Mouse (Mus musculus): ENCODE measurements around the gene Hspb11. TPM values are rescaled to one million over a fixed set of nuclear protein-coding genes. Genes with fewer than 3 reads are reported as not detected.

Gene Hspb11
- polyA plus RNA-seq, 1 experiment, result 8.9 TPM

DNA sequence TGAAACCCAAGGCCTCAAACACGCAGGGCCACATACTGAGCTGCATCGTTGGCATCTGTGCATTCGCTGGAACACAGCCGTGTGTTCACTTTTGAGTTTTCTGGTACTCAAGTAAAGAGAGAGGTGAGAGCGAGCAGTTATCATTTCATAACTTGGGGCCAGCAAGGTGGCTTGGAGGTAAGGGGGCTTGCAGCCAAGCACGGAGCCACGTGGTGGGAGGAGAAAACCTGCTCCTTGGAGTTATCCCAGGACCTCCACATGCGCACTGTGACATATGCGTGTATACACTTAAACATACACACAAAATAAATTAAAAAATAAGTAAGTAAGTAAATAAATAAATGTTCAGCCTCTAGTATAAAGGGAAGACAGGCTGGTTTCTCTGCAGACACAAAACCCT, 48.8 kb downstream of the Hspb11 start:
- no peak overlapping the region for H3K4me3 ChIP-seq (ENCODE audit: control insufficient read depth, insufficient read depth, low read length)
- H3K36me3 ChIP-seq (ENCODE audit: control insufficient read depth, insufficient read depth, low read length), result no peaks in the 10 kb centered on the region
- peaks cover 29% of the 10 kb centered on the region for H3K4me1 ChIP-seq (replicated peaks; ENCODE audit: control insufficient read depth, insufficient read depth, low read length)
- H3K27ac ChIP-seq (ENCODE audit: control insufficient read depth, insufficient read depth, low read length), result peak overlapping the region; percentile 47; the same call in 1 of the 2 replicates
- DNase-seq, result no peak
- TF ChIP-seq POLR2A (IDR thresholded peaks at IDR 0.05; ENCODE audit: control insufficient read depth, extremely low read depth, insufficient read depth, low read length, poor library complexity) (no peak), CTCF (IDR thresholded peaks at IDR 0.05; ENCODE audit: borderline replicate concordance, control insufficient read depth, extremely low read depth, insufficient read depth, low read length, poor library complexity) (no peak)
- 83% methylated on average over 9 of the region's 9 CpGs for WGBS
- H3K27me3 ChIP-seq (ENCODE audit: control insufficient read depth, insufficient read depth, low read length), result no peaks in the 10 kb centered on the region

DNA sequence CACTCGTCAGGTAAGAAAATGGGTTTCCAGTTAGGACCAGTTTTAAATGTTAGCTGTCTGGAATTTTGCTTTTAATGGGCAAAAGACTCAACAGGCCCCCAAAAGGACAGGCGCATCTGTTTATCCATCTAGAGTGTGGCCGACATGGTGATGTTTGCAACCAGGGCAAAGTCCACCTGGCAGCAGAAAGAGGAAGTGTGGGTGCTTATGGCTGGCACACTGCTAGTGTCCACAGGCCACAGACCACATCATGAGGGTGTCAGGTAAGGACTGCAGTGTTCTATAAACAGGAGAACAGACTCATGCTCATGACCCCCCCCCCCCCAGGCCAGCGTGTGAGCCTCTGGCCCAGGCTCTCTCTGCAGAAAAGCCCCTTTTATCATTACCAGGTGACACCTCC, 49.4 kb downstream of the Hspb11 start:
- DNase-seq, result no peak
- Histone ChIP-seq H3K27me3 (ENCODE audit: control insufficient read depth, insufficient read depth, low read length) (no peaks in the 10 kb centered on the region), H3K27ac (ENCODE audit: control insufficient read depth, insufficient read depth, low read length) (no peak overlapping the region), H3K4me3 (ENCODE audit: control insufficient read depth, insufficient read depth, low read length) (no peak overlapping the region), H3K4me1 (replicated peaks; ENCODE audit: control insufficient read depth, insufficient read depth, low read length) (peaks cover 29% of the 10 kb centered on the region), H3K36me3 (ENCODE audit: control insufficient read depth, insufficient read depth, low read length) (no peaks in the 10 kb centered on the region)
- TF ChIP-seq POLR2A (IDR thresholded peaks at IDR 0.05; ENCODE audit: control insufficient read depth, extremely low read depth, insufficient read depth, low read length, poor library complexity), result no peak
- no peak for TF ChIP-seq CTCF (IDR thresholded peaks at IDR 0.05; ENCODE audit: borderline replicate concordance, control insufficient read depth, extremely low read depth, insufficient read depth, low read length, poor library complexity)
- WGBS, result 57% methylated on average over 4 of the region's 4 CpGs

DNA sequence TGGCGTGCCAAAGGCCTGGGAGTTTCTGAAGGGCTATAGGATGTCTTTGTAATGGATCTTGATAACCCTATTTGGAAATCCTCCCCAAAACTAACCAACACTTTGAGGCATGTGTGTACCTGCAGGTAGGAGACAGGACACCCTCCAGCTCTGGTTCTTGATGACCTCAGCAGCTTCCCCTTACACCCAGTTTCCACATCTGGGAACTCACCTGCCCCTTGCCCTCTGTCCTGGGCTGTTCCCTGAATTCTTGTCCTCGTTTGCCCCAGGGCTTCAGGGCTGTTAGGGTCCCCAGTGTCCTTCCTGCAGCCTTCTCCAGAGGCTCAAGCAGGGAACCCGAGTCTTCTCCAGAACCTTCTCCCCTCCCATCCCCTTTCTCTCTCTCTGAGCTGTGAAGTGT, 50.1 kb downstream of the Hspb11 start:
- Histone ChIP-seq H3K27me3 (ENCODE audit: control insufficient read depth, insufficient read depth, low read length) (no peaks in the 10 kb centered on the region), H3K4me3 (ENCODE audit: control insufficient read depth, insufficient read depth, low read length) (no peak overlapping the region), H3K36me3 (ENCODE audit: control insufficient read depth, insufficient read depth, low read length) (no peaks in the 10 kb centered on the region), H3K27ac (ENCODE audit: control insufficient read depth, insufficient read depth, low read length) (no peak overlapping the region), H3K4me1 (replicated peaks; ENCODE audit: control insufficient read depth, insufficient read depth, low read length) (peaks cover 29% of the 10 kb centered on the region)
- 83% methylated on average over 3 of the region's 3 CpGs for WGBS
- DNase-seq, result no peak
- TF ChIP-seq POLR2A (IDR thresholded peaks at IDR 0.05; ENCODE audit: control insufficient read depth, extremely low read depth, insufficient read depth, low read length, poor library complexity), result no peak
- TF ChIP-seq CTCF (IDR thresholded peaks at IDR 0.05; ENCODE audit: borderline replicate concordance, control insufficient read depth, extremely low read depth, insufficient read depth, low read length, poor library complexity), result no peak

DNA sequence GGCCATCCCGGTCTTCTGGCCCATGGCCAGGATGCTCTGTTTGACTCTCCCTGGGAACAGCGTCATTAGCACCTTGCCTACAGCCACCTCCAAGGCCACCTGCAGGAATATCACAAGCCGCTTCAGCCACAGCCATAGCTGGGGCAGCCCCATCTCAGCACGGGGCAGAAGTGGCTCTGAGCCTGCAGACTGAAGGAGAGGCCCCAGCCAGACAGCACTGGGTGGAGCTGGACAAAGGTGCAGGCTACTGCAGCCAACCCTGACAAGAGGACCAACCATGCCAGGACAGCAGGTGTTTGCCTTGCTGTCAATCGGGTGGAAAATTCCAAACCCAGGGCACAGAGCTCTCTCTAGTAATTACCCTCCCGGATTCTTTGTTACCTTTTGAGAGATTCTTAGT, 53.6 kb downstream of the Hspb11 start, which contains the start of gene Dio1:
Dio1 (minus strand) TSS at position 204 of the 400 bp plus-strand sequence.
- no peak for DNase-seq
- no peaks in the 10 kb centered on the region for H3K36me3 ChIP-seq (ENCODE audit: control insufficient read depth, insufficient read depth, low read length)
- no peak within 1 kb of the TSS for H3K27ac ChIP-seq (ENCODE audit: control insufficient read depth, insufficient read depth, low read length)
- no peaks in the 10 kb centered on the region for H3K27me3 ChIP-seq (ENCODE audit: control insufficient read depth, insufficient read depth, low read length)
- TF ChIP-seq CTCF (IDR thresholded peaks at IDR 0.05; ENCODE audit: borderline replicate concordance, control insufficient read depth, extremely low read depth, insufficient read depth, low read length, poor library complexity) (no peak), POLR2A (IDR thresholded peaks at IDR 0.05; ENCODE audit: control insufficient read depth, extremely low read depth, insufficient read depth, low read length, poor library complexity) (no peak)
- 83% methylated on average over 6 of the region's 6 CpGs for WGBS
- H3K4me3 ChIP-seq (ENCODE audit: control insufficient read depth, insufficient read depth, low read length), result no peak within 1 kb of the TSS
- peaks cover 25% of the 10 kb centered on the region for H3K4me1 ChIP-seq (replicated peaks; ENCODE audit: control insufficient read depth, insufficient read depth, low read length)

DNA sequence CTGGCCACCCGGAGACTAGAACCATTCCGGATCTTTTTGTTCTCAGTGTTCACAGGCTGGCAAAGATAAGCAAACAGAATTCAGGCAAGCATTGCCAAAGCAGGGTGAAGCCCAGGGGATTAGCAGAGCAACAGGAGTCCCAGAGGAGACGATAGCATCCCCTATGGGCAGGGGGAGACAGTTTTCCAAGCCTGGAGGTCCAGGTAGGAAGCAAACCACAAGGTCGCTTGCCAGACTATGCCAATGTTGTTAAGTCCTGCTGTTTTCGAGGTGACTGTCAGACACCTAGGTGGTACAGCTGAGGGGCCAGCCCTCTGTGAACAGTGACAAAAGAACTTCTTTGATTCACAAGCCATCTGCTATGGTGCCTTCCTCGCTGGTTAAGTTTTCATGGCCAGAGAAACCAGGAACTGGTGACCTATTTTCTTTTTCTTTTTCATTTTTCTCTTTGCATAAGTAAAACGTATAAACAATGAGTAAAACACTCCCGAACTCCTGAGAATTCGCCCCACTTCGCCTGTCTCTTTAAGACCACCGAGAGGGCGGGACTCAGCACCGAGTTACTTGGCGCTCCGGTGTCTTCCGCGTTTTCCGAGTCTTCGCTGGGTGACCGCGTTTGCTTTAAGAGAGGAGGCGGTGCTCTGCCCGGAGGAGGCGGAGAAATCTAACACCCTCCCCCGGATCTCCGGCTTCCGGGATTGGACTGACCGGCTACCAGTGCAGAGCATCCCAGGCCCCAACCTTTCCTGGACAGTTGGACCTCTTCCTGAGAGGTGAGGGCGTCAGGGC, 60.5 kb downstream of the Hspb11 start, which contains the start of gene Yipf1:
Yipf1 (plus strand) TSS at position 674 of the 789 bp plus-strand sequence.
- peak within 1 kb of the TSS; percentile 69 for H3K27ac ChIP-seq (ENCODE audit: control insufficient read depth, insufficient read depth, low read length)
- TF ChIP-seq POLR2A (IDR thresholded peaks at IDR 0.05; ENCODE audit: control insufficient read depth, extremely low read depth, insufficient read depth, low read length, poor library complexity) (peak; percentile 53), CTCF (IDR thresholded peaks at IDR 0.05; ENCODE audit: borderline replicate concordance, control insufficient read depth, extremely low read depth, insufficient read depth, low read length, poor library complexity) (no peak)
- H3K4me3 ChIP-seq (ENCODE audit: control insufficient read depth, insufficient read depth, low read length), result peak within 1 kb of the TSS; percentile 88
- H3K27me3 ChIP-seq (ENCODE audit: control insufficient read depth, insufficient read depth, low read length), result no peaks in the 10 kb centered on the region
- H3K36me3 ChIP-seq (ENCODE audit: control insufficient read depth, insufficient read depth, low read length), result peaks cover 12% of the 10 kb centered on the region
- peak; percentile 92 for DNase-seq
- peaks cover 12% of the 10 kb centered on the region for H3K4me1 ChIP-seq (replicated peaks; ENCODE audit: control insufficient read depth, insufficient read depth, low read length)
- WGBS, result 3% methylated on average over 29 of the region's 29 CpGs

DNA sequence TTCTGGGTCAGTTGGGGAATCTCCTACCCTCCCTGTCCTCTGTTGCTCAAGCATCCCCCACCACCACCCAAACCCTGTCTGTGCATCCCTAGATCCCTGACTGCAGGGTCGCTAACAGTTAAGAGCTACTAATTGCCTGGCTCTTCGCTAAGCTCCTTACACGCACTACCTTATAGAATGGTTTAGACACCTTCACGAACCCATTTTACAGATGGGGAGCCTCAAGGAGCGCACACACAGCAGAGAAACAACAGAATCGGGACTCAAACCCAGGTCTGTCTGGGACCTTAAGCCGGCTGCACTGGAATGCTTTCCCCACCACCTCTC, 61.0 kb downstream of the Hspb11 start:
- H3K27me3 ChIP-seq (ENCODE audit: control insufficient read depth, insufficient read depth, low read length), result no peaks in the 10 kb centered on the region
- no peak overlapping the region for H3K27ac ChIP-seq (ENCODE audit: control insufficient read depth, insufficient read depth, low read length)
- H3K36me3 ChIP-seq (ENCODE audit: control insufficient read depth, insufficient read depth, low read length), result peaks cover 17% of the 10 kb centered on the region
- no peak for DNase-seq
- peak overlapping the region; percentile 88 for H3K4me3 ChIP-seq (ENCODE audit: control insufficient read depth, insufficient read depth, low read length)
- H3K4me1 ChIP-seq (replicated peaks; ENCODE audit: control insufficient read depth, insufficient read depth, low read length), result peaks cover 12% of the 10 kb centered on the region
- TF ChIP-seq POLR2A (IDR thresholded peaks at IDR 0.05; ENCODE audit: control insufficient read depth, extremely low read depth, insufficient read depth, low read length, poor library complexity) (no peak), CTCF (IDR thresholded peaks at IDR 0.05; ENCODE audit: borderline replicate concordance, control insufficient read depth, extremely low read depth, insufficient read depth, low read length, poor library complexity) (no peak)
- WGBS, result 12% methylated on average over 7 of the region's 7 CpGs
